Mouse (Mus musculus) lung, adult 2 months (tissue): ENCODE results near the gene Gm17359.

Source experiments
- CTCF ChIP-seq: fragments of 200-500 bp; IDR thresholded peaks from 2 replicates; pipeline ENCODE4 v1.5.1; 2011; ENCODE audit warnings: mild to moderate bottlenecking, low read length, control low read depth; ENCODE audit not compliant: insufficient read depth
- POLR2A ChIP-seq: fragments of 200-500 bp; IDR thresholded peaks from 2 replicates; pipeline ENCODE4 v1.6.1; 2011; ENCODE audit warnings: low read depth, mild to moderate bottlenecking, control low read depth, low read length, borderline replicate concordance; ENCODE audit errors: extremely low read depth

GRCm38 (mm10) chr3:79336044-79336766 lies at the start of gene Gm17359:
- TF ChIP-seq CTCF (no peak), POLR2A (no peak)
